Mouse (Mus musculus) right cerebral cortex, postnatal 25 days (tissue): ENCODE data around the gene Tesmin.

ENCODE experiments used
- DNase-seq: peaks from one replicate; pipeline ENCODE4 v3.0.0; 2022

Gene Tesmin

DNA sequence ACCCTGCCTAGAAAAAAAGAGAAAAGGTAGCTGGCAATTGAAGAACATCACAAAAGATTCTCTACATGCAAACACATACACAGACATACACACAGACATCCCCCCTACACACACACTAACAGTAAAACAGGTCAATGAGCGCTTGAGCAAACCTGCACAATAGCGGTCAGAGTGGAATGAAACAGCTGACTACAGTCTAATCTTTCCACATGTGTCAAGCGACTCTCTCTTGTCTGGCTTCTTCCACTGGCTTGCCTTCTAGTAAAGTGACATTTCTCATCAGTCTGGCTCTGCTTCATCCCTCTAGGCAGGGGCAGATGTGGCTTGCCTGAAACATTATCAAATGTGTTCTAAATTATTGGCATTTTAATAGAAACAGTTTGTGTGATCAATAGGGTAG, 5.6 kb downstream of the Tesmin start:
- DNase-seq: no peak

DNA sequence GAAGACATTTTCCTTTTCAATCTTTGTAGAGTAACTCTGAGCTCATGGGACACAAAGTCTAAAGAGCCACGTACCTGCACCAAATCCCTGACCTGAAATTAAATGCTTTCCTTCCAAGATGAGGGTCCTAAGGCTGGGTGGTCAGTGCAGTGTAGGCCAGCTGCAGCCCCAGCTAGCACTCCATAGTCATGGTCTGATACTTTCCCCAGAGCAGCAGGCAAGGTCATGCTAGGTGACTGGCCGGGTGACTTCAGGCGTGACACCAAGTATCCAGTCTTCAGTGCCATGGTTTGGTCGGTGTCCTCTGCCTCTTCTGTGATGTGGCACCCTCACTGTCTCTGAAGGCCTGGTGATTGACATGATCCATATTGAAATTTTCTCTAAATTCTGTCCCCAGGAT, 11.4 kb downstream of the Tesmin start:
- no peak for DNase-seq

DNA sequence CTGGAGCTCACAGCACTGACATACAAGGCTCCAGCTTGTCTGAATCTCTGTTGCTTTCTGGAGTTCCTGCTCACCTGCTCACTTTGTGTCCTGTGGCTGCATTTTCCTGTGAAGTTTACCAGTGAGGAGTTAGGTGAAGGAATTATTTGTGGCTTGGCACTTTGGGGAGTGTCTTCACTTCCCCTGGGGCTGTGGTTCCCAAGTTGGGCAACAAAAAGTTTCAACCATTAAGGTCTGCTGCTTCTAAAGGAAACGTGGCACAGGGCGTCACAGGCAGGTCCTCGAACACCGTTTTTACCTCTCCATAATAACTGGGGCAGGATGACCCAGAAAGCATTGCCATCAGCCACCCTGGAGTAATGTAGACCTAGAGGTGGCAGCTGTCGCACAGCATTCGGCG, 12.8 kb downstream of the Tesmin start:
- no peak for DNase-seq

DNA sequence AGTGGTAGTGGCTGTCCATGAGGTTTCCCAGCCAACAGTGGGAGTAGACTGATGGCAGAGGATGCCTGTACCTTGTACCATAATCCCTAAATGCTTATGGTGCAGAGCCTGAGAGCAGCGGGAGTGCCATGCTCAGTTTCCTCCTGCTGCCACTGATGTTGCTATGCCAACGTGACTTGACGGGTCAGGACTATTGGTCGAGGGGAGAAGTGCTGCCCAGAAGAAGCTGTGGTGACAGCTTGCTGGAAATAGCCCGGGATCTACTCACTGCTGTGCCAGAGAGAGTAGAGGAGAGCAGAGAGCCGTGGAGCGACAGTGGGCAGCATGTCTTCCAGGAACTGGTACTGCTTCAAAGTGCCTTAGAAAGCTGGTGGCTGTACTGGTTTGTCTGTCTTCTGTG, 13.3 kb downstream of the Tesmin start:
- no peak for DNase-seq

DNA sequence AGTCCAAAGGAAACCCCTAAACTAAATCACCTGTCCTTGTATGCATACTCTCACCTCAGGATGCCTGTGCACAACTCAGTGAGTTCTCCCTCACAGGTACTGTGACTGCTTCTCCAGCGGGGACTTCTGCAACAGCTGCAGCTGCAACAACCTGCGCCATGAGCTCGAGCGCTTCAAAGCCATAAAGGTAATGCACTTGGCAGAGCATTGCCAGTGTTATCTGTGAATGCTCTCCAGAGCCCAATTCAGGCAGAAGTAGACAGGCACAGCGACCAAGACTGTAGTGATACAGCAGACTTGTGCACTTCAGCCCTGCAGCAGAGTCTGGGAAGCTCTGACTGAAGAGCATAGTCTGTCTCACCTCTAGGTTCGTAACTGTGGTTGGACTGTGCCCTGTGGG, 13.7 kb downstream of the Tesmin start:
- no peak for DNase-seq

DNA sequence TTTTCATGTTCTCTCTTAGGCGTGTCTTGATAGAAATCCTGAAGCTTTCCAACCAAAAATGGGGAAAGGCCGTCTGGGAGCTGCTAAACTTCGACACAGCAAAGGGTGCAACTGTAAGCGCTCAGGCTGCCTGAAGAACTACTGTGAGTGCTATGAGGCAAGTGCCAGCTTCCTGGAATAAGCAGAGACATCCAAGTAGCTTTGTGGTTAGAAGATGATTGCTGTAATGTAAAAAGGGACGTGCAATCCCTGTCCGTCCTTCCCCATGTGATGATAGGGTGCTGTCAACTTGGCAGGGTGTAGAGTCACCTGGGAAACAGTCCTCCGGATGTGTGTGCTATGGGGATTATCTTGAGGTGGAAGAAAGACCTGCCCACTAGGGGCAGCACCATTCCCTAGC, 15.4 kb downstream of the Tesmin start:
- DNase-seq: no peak

DNA sequence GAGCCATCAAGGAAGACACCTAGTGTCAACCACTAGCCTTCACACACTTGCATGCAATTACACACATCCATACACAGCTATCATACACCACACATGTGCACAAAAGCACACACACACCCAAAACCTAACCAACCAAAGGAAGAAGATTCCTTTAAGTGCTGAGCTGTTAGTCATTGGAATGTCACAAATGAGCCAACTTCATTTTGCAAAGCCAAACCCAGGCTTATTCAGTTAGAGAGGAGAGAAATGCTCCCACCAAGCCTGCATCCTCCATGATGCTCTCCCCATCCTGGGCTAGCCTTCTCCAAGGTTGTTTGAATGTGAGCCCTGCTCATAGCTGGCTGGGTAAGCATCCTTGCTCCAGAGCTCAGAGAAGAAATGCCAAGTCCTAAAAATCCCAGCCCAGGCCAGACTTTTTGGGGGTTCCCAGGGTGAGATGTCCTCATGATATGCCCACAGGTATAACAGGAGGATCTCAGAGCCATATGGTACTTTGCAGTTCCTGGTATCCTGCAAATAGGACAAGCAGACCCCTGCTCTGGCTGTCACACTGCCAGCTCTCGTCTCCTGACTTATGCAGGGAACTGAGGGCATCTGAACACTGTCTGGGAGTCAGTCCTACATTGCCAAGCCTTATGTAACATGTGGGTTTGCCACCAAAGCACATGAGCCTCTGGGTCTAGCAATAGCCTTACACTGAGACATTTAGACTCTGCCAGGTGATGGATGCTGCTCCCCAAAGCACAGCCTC, 17.0 kb downstream of the Tesmin start:
- DNase-seq: no peak

DNA sequence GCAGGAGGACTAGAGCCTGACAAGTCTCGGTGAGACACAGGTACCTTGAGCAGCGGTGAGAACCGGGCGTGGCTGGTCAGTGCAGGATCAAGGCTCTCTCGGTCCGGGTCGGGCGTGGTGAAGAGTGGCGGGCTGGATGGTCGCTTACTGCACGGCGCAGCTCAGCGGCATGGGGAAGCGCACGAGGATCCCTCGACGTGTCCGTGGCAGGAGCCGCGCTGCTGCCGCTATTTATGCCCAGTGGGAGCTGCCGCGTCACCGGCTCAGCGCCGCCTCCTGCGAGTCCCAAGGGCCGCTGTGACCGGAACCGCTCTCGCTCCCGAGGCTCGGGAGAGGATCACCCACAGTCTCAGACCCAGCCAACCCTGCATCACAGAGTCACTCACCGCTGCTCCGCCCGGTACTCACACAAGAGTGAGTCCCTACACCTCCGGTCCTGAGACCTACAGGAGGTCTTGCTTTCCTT, 25.6 kb downstream of the Tesmin start, which contains the start of gene Gal:
Gene Gal, minus strand, starts transcription at position 277 of the 466 bp plus-strand sequence.
- DNase-seq: peak; percentile 16

DNA sequence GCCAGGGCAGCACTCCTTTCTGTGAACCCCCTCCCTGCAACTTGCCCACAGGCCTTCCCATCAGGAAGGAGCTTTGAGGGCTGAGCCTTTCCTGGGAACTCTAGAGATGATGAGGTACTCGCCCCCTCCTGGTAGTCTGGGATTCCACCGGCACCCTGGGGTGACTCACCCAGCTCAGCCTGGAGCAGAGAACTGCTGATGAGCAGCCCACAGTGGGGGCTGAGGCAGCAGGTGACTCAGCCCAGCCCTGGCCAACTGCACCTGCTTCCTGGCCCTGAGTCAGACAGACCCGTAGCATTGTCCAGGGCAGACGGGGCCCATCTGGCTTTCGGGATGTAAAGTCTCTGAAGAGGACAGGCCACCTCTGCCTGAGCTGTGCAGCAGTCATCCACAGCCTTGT, 30.6 kb downstream of the Tesmin start:
- peak; percentile 59 for DNase-seq

DNA sequence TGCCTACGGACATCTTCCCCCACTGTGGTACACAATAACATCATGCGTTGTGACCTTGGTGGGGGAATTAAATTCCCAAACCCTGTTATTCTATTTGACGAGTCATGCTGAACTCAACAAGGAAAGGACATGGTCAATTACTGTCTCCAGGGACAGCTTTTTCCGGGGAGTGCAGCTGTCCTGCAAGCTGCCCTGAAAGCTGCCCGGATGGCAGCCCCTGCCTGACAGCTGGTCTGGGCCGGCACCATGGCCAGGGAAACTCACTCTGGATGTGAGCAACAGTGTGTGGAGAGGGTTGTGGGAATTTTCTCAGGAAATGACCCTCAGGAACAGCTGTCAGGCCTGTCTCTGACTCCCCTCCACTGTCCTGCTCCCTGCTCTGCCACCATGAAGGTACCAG, 33.8 kb downstream of the Tesmin start:
- DNase-seq: no peak

DNA sequence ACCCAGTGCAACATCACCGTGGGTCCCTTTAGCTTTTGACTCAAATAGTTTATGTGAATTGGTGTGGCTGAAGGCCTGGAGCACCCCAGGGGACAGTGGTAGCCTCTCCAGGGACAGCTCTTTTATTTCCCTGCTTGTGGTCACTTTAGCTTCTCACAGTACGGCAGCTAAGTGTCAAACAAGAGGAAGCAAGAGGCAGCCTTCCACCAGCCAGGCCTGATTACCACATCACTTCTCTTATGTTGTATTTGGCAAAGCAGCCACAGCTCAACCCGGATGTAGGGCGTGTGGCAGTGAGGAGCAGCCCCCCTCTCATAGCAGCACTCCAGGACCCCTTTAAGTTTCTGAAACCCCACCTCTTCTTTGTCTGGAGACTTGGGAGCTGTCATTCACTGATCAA, 34.3 kb downstream of the Tesmin start:
- DNase-seq: no peak

DNA sequence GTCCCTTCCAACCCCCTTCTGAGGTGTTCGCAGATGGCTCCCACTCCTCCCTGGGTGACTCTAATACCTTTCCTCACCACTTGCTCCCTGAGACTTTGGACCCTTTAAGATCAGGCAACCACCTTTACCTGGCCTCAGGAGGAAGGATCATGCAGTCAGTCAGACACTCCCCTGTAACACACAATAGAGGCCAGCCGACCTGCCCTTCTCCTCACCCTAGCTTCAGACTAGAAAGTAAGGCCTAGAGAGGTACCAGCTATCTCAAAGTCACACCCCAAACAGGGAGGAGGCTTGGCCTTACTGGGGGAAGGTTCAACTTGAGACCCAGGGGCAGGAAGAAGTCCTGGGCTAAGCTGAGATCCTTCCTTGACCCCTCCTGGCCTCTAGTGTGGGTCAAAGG, 35.6 kb downstream of the Tesmin start:
- DNase-seq: no peak

DNA sequence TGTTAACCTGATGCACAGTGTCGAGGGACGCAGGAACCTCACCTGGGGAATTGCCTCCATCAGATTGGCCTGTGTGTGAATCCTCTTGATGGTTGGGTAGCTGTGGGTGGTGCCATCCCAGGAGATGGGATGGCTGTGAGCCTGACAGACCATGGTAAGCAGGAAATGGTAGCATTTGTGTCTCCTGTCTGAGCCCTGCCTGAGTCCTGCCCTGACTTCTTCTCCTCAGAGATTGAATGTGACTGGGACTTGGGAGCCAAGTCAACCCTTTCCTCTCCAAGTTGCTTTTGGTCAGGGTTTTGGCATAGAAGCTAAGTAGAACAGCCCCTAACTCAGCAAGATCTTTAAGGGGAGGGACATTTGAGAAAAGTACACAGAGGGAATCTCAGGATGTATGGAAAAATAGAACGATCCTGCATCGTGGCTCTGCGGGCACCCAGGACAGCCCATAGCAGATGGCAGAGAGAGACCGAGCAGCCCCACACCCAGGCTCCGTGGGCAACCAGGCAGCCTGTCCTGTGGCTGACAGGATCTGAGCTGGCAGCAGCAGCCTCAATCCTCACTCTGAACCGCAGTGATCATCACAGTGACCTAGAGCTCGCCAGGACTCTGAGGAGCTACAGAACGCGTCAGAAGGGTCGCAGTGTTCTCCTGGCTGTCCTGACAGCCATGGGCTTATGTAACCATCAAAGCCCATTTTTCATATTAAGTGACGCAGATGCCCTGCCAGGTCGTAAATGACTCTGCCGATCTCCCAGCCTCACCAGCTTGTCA, 39.6 kb downstream of the Tesmin start:
- no peak for DNase-seq

DNA sequence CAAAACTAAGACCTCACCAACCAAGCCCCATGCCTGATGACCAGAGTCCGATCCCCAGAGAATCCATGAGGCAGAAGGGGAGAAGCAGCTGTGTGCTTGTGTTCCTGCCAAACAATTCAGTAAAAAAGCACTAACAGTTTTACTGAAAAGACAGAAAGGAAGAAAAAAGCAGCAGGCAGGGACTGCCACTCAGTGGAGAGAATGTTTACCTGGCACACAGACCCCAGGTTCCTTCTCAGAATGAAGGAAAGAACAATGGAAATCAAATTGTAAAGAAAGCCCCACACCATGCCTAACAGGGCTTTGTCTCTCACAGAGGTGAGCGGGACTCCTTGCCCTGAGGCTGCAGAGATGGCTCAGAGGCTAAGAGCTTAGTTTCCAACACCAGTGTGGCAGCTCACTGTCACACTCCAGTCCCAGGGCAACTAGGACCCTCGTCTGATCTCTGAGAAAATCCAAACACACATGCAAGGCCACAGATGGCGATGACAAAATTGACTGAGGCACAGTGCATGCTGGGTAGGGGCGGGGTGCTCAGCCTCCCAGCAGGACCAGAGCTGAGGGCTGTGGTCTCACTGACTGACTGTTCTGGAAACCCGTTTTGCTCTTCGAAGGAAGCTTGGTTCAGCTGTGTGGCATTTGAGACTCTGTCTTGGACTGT, 40.6 kb downstream of the Tesmin start:
- DNase-seq: no peak

DNA sequence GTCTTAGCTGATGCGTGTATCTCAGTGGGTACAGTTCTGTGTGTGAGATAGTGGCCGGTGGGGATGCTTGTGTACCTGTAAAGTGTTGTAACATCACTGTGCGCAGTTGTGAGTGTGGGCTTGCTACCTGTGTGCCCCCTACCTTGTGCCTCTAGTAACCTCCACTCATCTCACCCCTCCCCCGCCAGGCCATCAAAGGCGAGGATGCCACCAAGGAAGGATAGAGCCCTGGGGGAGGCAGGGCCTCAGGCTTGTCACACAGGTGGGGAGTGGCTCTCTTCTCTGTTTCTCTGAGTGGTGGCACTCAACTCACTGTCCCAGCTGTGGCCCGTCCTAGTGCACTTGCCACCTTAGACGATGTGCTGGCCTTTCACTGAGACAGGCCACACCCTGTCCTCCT, 42.4 kb downstream of the Tesmin start:
- DNase-seq: no peak

DNA sequence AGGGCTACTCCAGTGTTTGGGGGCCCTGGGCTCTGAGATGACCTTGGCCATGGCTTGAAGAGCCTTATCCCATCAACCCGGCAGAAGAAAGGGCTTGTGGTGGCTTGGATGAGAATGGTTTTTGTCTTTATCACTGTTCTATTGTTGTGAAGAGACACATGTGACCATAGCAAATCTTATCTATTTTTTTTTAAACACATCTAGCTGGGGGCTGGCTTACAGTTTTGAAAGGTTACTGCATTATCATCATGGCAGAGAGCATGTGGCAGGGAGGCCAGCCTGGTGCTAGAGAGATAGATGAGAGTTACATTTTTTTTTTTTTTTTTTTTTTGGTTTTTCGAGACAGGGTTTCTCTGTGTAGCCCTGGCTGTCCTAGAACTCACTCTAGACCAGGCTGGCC, 43.3 kb downstream of the Tesmin start:
- no peak for DNase-seq

DNA sequence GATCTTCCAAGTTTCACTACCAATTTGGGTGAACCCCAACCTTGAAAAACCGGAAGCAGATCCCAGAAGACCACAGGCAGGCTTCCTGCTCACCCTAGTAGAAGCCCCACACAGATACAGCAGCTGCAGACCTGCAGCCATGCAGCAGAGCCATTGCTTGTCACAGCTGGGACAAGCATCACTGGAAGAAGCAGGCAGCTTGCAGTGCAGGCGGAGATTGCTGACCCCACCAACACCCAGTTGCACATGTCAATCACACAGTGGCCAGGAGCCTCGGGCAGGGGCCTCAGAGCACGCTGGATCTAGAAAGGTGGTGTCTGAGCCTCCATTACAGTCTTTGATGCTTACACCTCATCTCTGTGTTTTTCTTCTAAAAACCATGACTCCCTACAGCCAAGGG, 45.5 kb downstream of the Tesmin start:
- DNase-seq: no peak

DNA sequence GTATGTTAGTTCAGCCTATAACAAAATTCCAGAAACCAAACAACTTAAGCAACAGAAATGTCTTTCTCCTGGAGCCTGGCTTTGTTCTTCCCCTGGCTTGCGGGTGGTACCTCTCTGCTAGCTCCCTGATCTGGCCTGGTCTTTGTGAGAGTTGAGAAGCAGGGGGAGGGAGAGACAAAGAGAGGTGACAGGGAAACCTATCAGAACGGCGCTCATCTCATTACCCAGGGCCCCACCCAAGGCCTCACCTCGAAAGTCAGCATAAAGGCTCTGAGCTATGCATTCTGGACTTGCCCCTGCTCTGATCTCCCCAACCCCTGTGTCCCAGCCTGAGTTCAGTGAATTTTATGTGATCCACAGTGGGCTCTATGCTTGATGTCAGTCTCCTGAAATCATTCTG, 46.0 kb downstream of the Tesmin start:
- no peak for DNase-seq

DNA sequence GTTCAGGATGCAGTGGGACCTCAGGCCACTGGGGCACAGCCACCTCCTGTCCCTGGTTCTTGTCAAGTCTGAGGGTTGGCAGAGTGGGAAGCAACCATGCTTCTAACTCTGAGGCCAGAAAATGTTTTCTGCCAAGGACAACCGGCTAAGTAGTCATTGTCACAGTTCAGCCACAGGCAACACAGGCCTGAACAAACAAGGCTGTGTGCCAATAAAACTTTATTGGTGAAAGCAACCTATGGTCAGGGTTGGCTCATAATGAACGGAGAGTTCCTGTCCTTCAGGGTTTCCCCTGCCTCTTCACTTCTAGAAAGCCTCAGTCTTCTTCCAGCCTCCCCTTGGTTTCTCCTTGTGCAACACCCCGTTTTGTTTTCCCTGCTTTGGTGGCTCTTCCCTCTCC, 47.2 kb downstream of the Tesmin start:
- DNase-seq: no peak

DNA sequence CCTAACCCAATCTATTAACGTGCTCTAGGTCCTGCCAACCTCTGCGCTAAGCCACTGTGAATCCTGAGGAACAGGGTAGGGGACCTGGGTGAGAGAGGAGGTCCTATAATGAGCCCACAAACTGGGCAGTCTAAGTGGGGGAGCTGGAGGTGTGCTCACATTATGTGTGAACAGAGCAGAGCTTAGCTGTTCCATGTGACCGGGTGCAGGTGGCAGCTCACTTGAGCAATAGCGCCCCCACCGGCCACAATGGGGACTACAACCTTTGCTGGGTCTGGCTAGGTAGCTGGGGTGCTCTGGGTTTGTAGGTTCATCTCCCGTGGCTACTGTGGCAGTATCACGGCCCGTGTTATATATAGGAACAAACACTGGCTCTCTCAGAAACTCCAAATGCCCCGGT, 48.2 kb downstream of the Tesmin start:
- no peak for DNase-seq

DNA sequence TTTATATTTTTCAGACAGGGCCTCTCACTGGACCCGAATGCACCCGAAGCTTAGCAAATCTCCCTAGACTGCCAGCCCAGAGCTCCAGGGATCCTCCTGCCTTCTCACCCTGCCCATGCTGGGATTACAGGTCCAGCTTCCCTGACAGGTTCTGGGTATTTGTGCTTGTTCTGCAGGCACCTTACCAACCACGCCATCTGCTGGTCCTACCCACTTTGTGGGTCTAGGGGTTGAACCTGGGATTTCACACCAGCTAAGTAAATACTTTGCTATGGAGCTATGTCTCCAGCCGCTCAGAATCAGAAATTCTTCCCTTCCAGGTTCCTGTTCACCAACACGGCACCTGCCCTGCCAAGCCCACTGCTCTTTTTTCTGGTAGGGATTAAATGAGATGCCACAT, 49.3 kb downstream of the Tesmin start:
- no peak for DNase-seq

DNA sequence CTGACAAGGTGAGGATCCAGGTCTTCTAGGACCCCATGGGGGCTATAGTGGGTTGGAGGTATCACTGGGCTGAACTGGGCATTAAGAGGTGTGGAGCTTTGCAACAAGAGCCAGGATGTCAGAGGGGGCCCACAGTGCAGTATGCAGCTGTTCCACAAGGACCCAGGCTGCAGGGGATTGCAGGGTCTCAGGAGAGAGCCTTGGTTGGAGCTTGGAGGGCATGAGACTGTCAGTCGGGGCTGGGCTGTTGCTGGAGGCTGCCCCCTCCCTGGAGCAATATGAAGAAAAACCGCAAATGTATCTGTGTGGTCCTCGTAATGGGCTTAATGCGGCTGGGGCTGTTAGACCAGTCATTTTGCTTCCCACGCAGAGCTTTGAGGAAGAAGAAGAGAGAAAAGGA, 52.0 kb downstream of the Tesmin start:
- no peak for DNase-seq

DNA sequence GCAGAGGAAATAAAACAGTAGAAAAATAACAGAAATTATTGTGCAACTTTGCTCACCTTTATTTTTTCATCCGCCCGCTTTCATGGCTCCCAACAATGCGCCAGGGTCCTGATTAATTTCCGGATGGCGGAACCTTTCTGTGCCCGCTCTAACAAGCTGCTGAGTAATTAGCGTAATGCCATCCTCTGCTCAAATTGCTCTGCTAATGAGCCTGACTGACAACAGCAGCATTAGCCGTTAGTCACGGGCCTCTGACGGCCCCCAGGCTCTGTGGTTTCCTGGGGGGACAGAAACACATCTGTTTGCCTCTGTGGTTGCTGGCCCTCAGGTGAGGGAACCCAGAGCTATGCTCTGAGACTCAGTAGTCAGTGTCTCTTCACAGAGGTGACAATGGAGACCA, 52.4 kb downstream of the Tesmin start:
- no peak for DNase-seq

DNA sequence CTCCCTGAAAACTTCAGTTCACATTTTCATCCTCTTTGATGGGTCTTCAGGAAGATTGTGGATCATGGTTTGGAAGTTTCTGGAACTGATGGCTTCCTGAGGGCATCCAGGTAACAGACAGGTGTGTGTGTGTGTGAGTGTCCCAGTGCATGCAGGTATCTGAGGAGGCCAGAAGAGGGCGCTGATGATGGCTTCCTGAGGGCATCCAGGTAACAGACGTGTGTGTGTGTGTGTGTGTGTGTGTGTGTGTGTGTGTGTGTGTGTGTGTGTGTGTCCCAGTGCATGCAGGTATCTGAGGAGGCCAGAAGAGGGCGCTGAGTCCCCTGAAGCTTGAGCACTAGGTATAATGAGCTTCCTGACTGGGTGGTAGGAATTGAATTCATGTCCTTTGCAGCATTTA, 58.7 kb downstream of the Tesmin start:
- no peak for DNase-seq
